Mouse (Mus musculus) limb, embryonic 13.5 days (tissue): ENCODE results near the gene Fam3c. TPM values are rescaled to one million over a fixed set of nuclear protein-coding genes. Genes with fewer than 3 reads are reported as not detected.

Source experiments
- ATAC-seq: fragments of 200-750 bp; cut with Nextera tagmentation; 2 replicates; pipeline ENCODE4 v1.8.0; 2017; ENCODE audit warnings: low read depth, moderate number of reproducible peaks, moderate TSS enrichment; ENCODE audit not compliant: low FRiP score
- H3K27ac ChIP-seq: fragments of 300-500 bp; sonication (generic); 2 replicates; pipeline ENCODE4 v1.5.1; 2015; ENCODE audit warnings: inconsistent platforms, mild to moderate bottlenecking, moderate library complexity
- H3K27me3 ChIP-seq: fragments of 300-500 bp; sonication (generic); 2 replicates; pipeline ENCODE4 v1.6.1; 2015; ENCODE audit warnings: mild to moderate bottlenecking, inconsistent platforms
- H3K36me3 ChIP-seq: fragments of 300-500 bp; sonication (generic); 2 replicates; pipeline ENCODE4 v1.6.1; 2015; ENCODE audit warnings: inconsistent platforms, mild to moderate bottlenecking, moderate library complexity
- H3K4me1 ChIP-seq: fragments of 300-500 bp; sonication (generic); 2 replicates; pipeline ENCODE4 v1.6.1; 2015; ENCODE audit warnings: inconsistent platforms
- H3K4me2 ChIP-seq: fragments of 300-500 bp; sonication (generic); replicated peaks from 2 replicates; pipeline ENCODE4 v1.6.1; 2015; ENCODE audit warnings: inconsistent platforms, mild to moderate bottlenecking, moderate library complexity
- H3K4me3 ChIP-seq: fragments of 300-500 bp; sonication (generic); 2 replicates; pipeline ENCODE4 v1.5.1; 2015; ENCODE audit warnings: moderate library complexity, mild to moderate bottlenecking, inconsistent platforms
- H3K9ac ChIP-seq: fragments of 300-500 bp; sonication (generic); 2 replicates; pipeline ENCODE4 v1.6.1; 2015; ENCODE audit warnings: mild to moderate bottlenecking, inconsistent platforms
- H3K9me3 ChIP-seq: fragments of 300-500 bp; sonication (generic); 2 replicates; pipeline ENCODE4 v1.6.1; 2016; ENCODE audit warnings: inconsistent platforms
- WGBS: fragments of 180-500 bp; shearing (Covaris S2); methylation state at CpG from one replicate; pipeline ENCODE4 v1.1.7; 2015; 5-methylcytosine and 5-hydroxymethylcytosine counted together
- polyA plus RNA-seq: library from polyadenylated mRNA; unstranded; fragments of >200 nt; fragmentation: Nextera tagmentation; extraction: Ambion mirVana; gene quantifications from 2 replicates; pipeline ENCODE4 v1.2.1, GENCODE M21; 2015

Gene Fam3c
- polyA plus RNA-seq, 1 experiment from 2014 or later: 62.3 TPM

GRCm38 (mm10) chr6:22327931-22328330, 28.1 kb downstream of the Fam3c start:
- Histone ChIP-seq H3K36me3 (peaks cover 28% of the 10 kb centered on the region), H3K9me3 (no peaks in the 10 kb centered on the region), H3K27ac (no peak overlapping the region), H3K4me3 (no peak overlapping the region), H3K4me1 (peaks cover 8% of the 10 kb centered on the region; the same call in 1 of the 2 replicates), H3K27me3 (no peaks in the 10 kb centered on the region), H3K4me2 (no peak overlapping the region), H3K9ac (no peak overlapping the region)
- 63% methylated on average over 8 of the region's 8 CpGs for WGBS
- no peak for ATAC-seq

GRCm38 (mm10) chr6:22327091-22327490, 29.0 kb downstream of the Fam3c start:
- no peak overlapping the region for H3K27ac ChIP-seq
- ATAC-seq: no peak
- H3K4me2 ChIP-seq: no peak overlapping the region
- peaks cover 8% of the 10 kb centered on the region; the same call in 1 of the 2 replicates for H3K4me1 ChIP-seq
- peaks cover 32% of the 10 kb centered on the region for H3K36me3 ChIP-seq
- no peak overlapping the region for H3K9ac ChIP-seq
- 55% methylated on average over 4 of the region's 4 CpGs for WGBS
- H3K4me3 ChIP-seq: no peak overlapping the region
- no peaks in the 10 kb centered on the region for H3K9me3 ChIP-seq
- no peaks in the 10 kb centered on the region for H3K27me3 ChIP-seq

GRCm38 (mm10) chr6:22326289-22326688, 29.8 kb downstream of the Fam3c start:
- Histone ChIP-seq H3K9ac (no peak overlapping the region), H3K4me3 (no peak overlapping the region), H3K27ac (no peak overlapping the region), H3K9me3 (no peaks in the 10 kb centered on the region), H3K36me3 (peaks cover 31% of the 10 kb centered on the region), H3K4me1 (peaks cover 8% of the 10 kb centered on the region; the same call in 1 of the 2 replicates), H3K27me3 (no peaks in the 10 kb centered on the region), H3K4me2 (no peak overlapping the region)
- 70% methylated on average over 4 of the region's 4 CpGs for WGBS
- ATAC-seq: no peak

- 56% methylated on average over 13 of the region's 13 CpGs for WGBS
- no peak overlapping the region for H3K9ac ChIP-seq
- H3K4me3 ChIP-seq: no peak overlapping the region
- H3K9me3 ChIP-seq: no peaks in the 10 kb centered on the region
- H3K36me3 ChIP-seq: peaks cover 37% of the 10 kb centered on the region
- no peaks in the 10 kb centered on the region for H3K27me3 ChIP-seq
- peak; percentile 33 for ATAC-seq
- H3K4me2 ChIP-seq: no peak overlapping the region
- H3K27ac ChIP-seq: no peak overlapping the region
- peaks cover 8% of the 10 kb centered on the region; the same call in 1 of the 2 replicates for H3K4me1 ChIP-seq
Measured at GRCm38 (mm10) chr6:22325364-22326072, 30.5 kb downstream of the Fam3c start.

GRCm38 (mm10) chr6:22298059-22298458, 58.0 kb downstream of the Fam3c start:
- no peak overlapping the region for H3K4me2 ChIP-seq
- 0 out of 2 replicates have a peak, but pooled peaks cover 9% of the 10 kb centered on the region for H3K4me1 ChIP-seq
- H3K9me3 ChIP-seq: no peaks in the 10 kb centered on the region
- WGBS: 53% methylated on average over 14 of the region's 14 CpGs
- H3K9ac ChIP-seq: no peak overlapping the region
- 0 out of 2 replicates have a peak, but pooled peaks cover 4% of the 10 kb centered on the region for H3K36me3 ChIP-seq
- ATAC-seq: no peak
- no peak overlapping the region for H3K27ac ChIP-seq
- no peaks in the 10 kb centered on the region for H3K27me3 ChIP-seq
- H3K4me3 ChIP-seq: no peak overlapping the region

GRCm38 (mm10) chr6:22297028-22297427, 59.0 kb downstream of the Fam3c start:
- ATAC-seq: no peak
- Histone ChIP-seq H3K4me1 (0 out of 2 replicates have a peak, but pooled peaks cover 9% of the 10 kb centered on the region), H3K4me2 (no peak overlapping the region), H3K36me3 (no peaks in the 10 kb centered on the region), H3K27me3 (no peaks in the 10 kb centered on the region), H3K9me3 (no peaks in the 10 kb centered on the region), H3K9ac (no peak overlapping the region), H3K27ac (no peak overlapping the region), H3K4me3 (no peak overlapping the region)
- WGBS: 69% methylated on average over 6 of the region's 6 CpGs

GRCm38 (mm10) chr6:22293922-22294321, 62.1 kb downstream of the Fam3c start:
- Histone ChIP-seq H3K4me3 (no peak overlapping the region), H3K36me3 (no peaks in the 10 kb centered on the region), H3K27me3 (peaks cover 18% of the 10 kb centered on the region), H3K9ac (no peak overlapping the region), H3K9me3 (no peaks in the 10 kb centered on the region), H3K4me1 (peaks cover 18% of the 10 kb centered on the region), H3K27ac (no peak overlapping the region), H3K4me2 (no peak overlapping the region)
- WGBS: 52% methylated on average over 3 of the region's 3 CpGs
- no peak for ATAC-seq

GRCm38 (mm10) chr6:22292056-22292455, 64.0 kb downstream of the Fam3c start:
- no peak for ATAC-seq
- H3K27ac ChIP-seq: no peak overlapping the region
- no peaks in the 10 kb centered on the region for H3K9me3 ChIP-seq
- H3K9ac ChIP-seq: no peak overlapping the region
- H3K4me2 ChIP-seq: no peak overlapping the region
- no peaks in the 10 kb centered on the region for H3K36me3 ChIP-seq
- WGBS: 26% methylated on average over 4 of the region's 4 CpGs
- H3K4me1 ChIP-seq: peaks cover 28% of the 10 kb centered on the region
- H3K27me3 ChIP-seq: peaks cover 36% of the 10 kb centered on the region
- H3K4me3 ChIP-seq: no peak overlapping the region

GRCm38 (mm10) chr6:22290790-22291189, 65.3 kb downstream of the Fam3c start:
- H3K9me3 ChIP-seq: no peaks in the 10 kb centered on the region
- no peak overlapping the region for H3K4me3 ChIP-seq
- H3K4me2 ChIP-seq: no peak overlapping the region
- no peaks in the 10 kb centered on the region for H3K36me3 ChIP-seq
- H3K9ac ChIP-seq: no peak overlapping the region
- peaks cover 24% of the 10 kb centered on the region for H3K4me1 ChIP-seq
- H3K27me3 ChIP-seq: peaks cover 48% of the 10 kb centered on the region
- no peak for ATAC-seq
- WGBS: 74% methylated on average over 8 of the region's 8 CpGs
- no peak overlapping the region for H3K27ac ChIP-seq

GRCm38 (mm10) chr6:22289461-22290021, 66.5 kb downstream of the Fam3c start:
- no peak for ATAC-seq
- peaks cover 49% of the 10 kb centered on the region for H3K27me3 ChIP-seq

GRCm38 (mm10) chr6:22288737-22289460, 67.1 kb downstream of the Fam3c start:
- no peaks in the 10 kb centered on the region for H3K9me3 ChIP-seq
- H3K4me3 ChIP-seq: peak overlapping the region; percentile 50
- no peaks in the 10 kb centered on the region for H3K36me3 ChIP-seq
- peak overlapping the region; percentile 90 for H3K4me2 ChIP-seq
- peak; percentile 62 for ATAC-seq
- WGBS: under 1% methylated on average over 38 of the region's 38 CpGs
- H3K4me1 ChIP-seq: peaks cover 24% of the 10 kb centered on the region
- H3K9ac ChIP-seq: peak overlapping the region; percentile 57
- peaks cover 49% of the 10 kb centered on the region for H3K27me3 ChIP-seq
- no peak overlapping the region for H3K27ac ChIP-seq

More at GRCm38 (mm10) chr6:22289461-22290021, 66.5 kb downstream of the Fam3c start:
- Histone ChIP-seq H3K9ac (peak overlapping the region; percentile 57), H3K36me3 (no peaks in the 10 kb centered on the region), H3K4me3 (peak overlapping the region; percentile 50), H3K27ac (no peak overlapping the region), H3K4me1 (peaks cover 24% of the 10 kb centered on the region), H3K9me3 (no peaks in the 10 kb centered on the region), H3K4me2 (peak overlapping the region; percentile 90)
- 1% methylated on average over 21 of the region's 21 CpGs for WGBS
